ENCODE assay signal across 31 mouse cellular contexts in the genomic region with DNA sequence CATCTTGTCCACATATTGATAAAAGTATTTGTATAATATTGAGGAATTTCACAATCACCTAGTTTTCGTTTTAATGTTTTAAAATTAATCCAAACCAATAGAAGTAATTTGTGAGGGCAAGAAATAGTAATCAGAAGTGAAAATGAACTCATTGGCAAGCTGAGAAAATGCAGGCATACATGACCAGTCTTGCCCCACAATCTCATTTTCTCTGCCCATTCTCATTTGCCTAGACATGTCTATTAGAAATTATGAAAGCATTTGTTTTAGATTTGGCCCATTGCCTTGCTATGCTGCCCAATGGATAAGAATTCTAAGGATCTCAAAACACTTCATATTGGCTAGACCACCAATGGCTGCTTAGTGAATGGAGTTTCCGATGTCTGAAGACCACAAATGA.
"Had no signal": no experiment of that assay in that cellular context is flagged by ENCODE, and none has a peak within 500 bp of the region (broad histone marks: within the 10 kb centered on the region; RNA-seq: fewer than 3 reads in every experiment).

No protein-coding gene starts in this region.

- H3K27me3 ChIP-seq: limb, embryonic 12.5 days; limb, embryonic 13.5 days; limb, embryonic 15.5 days; liver, embryonic 12.5 days; liver, embryonic 13.5 days; liver, embryonic 15.5 days; lung, embryonic 15.5 days; megakaryocyte, embryonic 14.5 days; midbrain, embryonic 12.5 days; midbrain, embryonic 13.5 days; midbrain, embryonic 15.5 days; neural tube, embryonic 12.5 days had no signal

- H3K9me3 ChIP-seq: limb, embryonic 10.5 days; limb, embryonic 12.5 days; limb, embryonic 13.5 days; limb, embryonic 15.5 days; liver, embryonic 12.5 days; liver, embryonic 13.5 days; liver, embryonic 15.5 days; lung, embryonic 15.5 days; midbrain, embryonic 10.5 days; midbrain, embryonic 12.5 days; midbrain, embryonic 13.5 days; midbrain, embryonic 15.5 days; neural tube, embryonic 12.5 days had no signal

- H3K4me2 ChIP-seq: limb, embryonic 12.5 days; limb, embryonic 13.5 days; limb, embryonic 15.5 days; liver, embryonic 11.5 days; liver, embryonic 12.5 days; liver, embryonic 13.5 days; liver, embryonic 15.5 days; lung, embryonic 14.5 days; lung, embryonic 15.5 days; midbrain, embryonic 11.5 days; midbrain, embryonic 12.5 days; midbrain, embryonic 13.5 days; midbrain, embryonic 15.5 days; neural tube, embryonic 12.5 days had no signal

- DNase-seq: left cerebral cortex, postnatal 4 days; liver; liver, embryonic 13.5 days; liver, postnatal 0 days; lung, adult 18-20 months; lung, adult 2 months; lung, embryonic 14.5 days; lung, postnatal 10 days; lung, postnatal 14 days; lung, postnatal 36 days; lung, postnatal 4 days; midbrain, embryonic 14.5 days had no signal

- H3K4me1 ChIP-seq: limb, embryonic 10.5 days; limb, embryonic 12.5 days; limb, embryonic 13.5 days; limb, embryonic 15.5 days; liver, embryonic 12.5 days; liver, embryonic 13.5 days; liver, embryonic 15.5 days; lung, embryonic 15.5 days; megakaryocyte, embryonic 14.5 days; midbrain, embryonic 10.5 days; midbrain, embryonic 12.5 days; midbrain, embryonic 13.5 days; midbrain, embryonic 15.5 days; neural tube, embryonic 12.5 days had no signal

- H3K36me3 ChIP-seq: limb, embryonic 10.5 days; limb, embryonic 12.5 days; limb, embryonic 13.5 days; limb, embryonic 15.5 days; liver, embryonic 12.5 days; liver, embryonic 13.5 days; liver, embryonic 15.5 days; lung, embryonic 15.5 days; midbrain, embryonic 10.5 days; midbrain, embryonic 12.5 days; midbrain, embryonic 13.5 days; midbrain, embryonic 15.5 days; neural tube, embryonic 12.5 days had no signal

- H3K4me3 ChIP-seq: limb, embryonic 10.5 days; limb, embryonic 12.5 days; limb, embryonic 13.5 days; limb, embryonic 15.5 days; liver, embryonic 12.5 days; liver, embryonic 13.5 days; liver, embryonic 15.5 days; lung, embryonic 15.5 days; megakaryocyte, embryonic 14.5 days; midbrain, embryonic 10.5 days; midbrain, embryonic 12.5 days; midbrain, embryonic 13.5 days; midbrain, embryonic 15.5 days; myocyte; neural tube, embryonic 12.5 days had no signal

- H3K27ac ChIP-seq: limb, embryonic 10.5 days; limb, embryonic 12.5 days; limb, embryonic 13.5 days; limb, embryonic 15.5 days; liver, embryonic 12.5 days; liver, embryonic 13.5 days; liver, embryonic 14.5 days; liver, embryonic 15.5 days; lung, embryonic 15.5 days; macrophage; midbrain, embryonic 10.5 days; midbrain, embryonic 12.5 days; midbrain, embryonic 13.5 days; midbrain, embryonic 15.5 days; neural tube, embryonic 12.5 days had no signal

- H3K9ac ChIP-seq: limb, embryonic 12.5 days; limb, embryonic 13.5 days; limb, embryonic 15.5 days; liver, embryonic 12.5 days; liver, embryonic 13.5 days; liver, embryonic 14.5 days; liver, embryonic 15.5 days; liver, postnatal 0 days; lung, embryonic 14.5 days; lung, embryonic 15.5 days; midbrain, embryonic 12.5 days; midbrain, embryonic 13.5 days; midbrain, embryonic 15.5 days; neural tube, embryonic 12.5 days had no signal

- ATAC-seq: liver, embryonic 12.5 days; liver, postnatal 0 days; midbrain, embryonic 13.5 days; midbrain, embryonic 15.5 days; midbrain, embryonic 16.5 days had no signal
